Mouse (Mus musculus): ENCODE measurements around the gene Gmppb. TPM values are rescaled to one million over a fixed set of nuclear protein-coding genes. Genes with fewer than 3 reads are reported as not detected.
A peak's percentile ranks its signal among the peaks of the same experiment; 100 is the strongest.

Gene Gmppb
- polyA plus RNA-seq, 1 experiment from 2014 or later: 15.3 TPM

DNA sequence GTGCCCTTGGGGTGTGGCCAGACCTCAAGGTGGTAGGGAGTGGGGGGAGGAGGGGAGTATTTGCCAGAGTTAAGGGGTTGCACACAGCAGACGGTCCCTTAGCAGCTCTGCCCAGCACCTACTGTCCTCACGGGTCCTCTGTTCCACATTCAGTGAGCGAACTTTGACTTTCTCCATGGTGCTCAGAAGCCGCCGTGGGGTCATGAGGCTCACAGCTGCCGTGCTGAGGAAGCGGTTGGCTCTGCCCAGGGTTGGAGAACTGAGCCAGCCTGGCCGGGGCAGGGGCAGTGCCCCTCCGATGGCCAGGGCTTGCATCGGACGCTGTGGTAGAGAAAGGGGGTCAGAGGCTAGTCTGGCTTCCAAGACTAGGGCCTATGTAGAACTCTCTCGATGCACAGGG lies 14.3 kb downstream of the Gmppb start:
- Histone ChIP-seq H3K36me3 (replicated peaks) (peaks cover 100% of the 10 kb centered on the region), H3K27me3 (no peaks in the 10 kb centered on the region), H3K4me2 (no peak overlapping the region), H3K4me1 (replicated peaks) (peaks cover 33% of the 10 kb centered on the region), H3K9me3 (replicated peaks) (no peaks in the 10 kb centered on the region), H3K27ac (replicated peaks) (no peak overlapping the region), H3K9ac (no peak overlapping the region), H3K4me3 (replicated peaks) (no peak overlapping the region)
- WGBS (ENCODE audit: insufficient replicate concordance): 79% methylated on average over 12 of the region's 12 CpGs
- ATAC-seq (ENCODE audit: insufficient read depth): no peak

DNA sequence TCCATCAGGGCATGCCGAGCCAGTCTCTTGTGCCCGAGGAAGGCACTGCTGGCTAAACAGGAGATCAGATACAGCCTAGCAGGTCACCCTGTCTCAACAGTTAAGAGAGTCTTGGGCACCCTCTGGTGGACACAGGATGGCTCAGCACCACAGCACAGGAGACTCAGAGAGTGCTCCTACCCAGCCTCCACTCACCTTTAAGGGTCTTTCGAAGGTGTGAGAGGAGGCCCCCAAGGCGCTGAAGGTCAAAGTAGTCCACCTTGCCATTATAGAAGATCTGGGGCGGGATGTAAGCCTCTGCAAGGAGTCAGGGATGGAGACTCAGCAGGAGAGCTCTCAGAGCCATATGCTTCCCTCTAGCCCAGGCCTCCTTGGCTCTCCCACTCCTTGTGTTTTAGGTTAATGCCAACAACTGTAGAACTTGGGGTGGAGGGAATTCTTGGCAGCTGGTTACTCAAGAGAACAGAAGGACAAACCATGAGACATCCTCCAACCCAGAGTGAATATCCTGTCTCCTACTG lies 16.5 kb downstream of the Gmppb start:
- Histone ChIP-seq H3K4me1 (replicated peaks) (peaks cover 36% of the 10 kb centered on the region), H3K9me3 (replicated peaks) (no peaks in the 10 kb centered on the region), H3K27ac (replicated peaks) (0 out of 2 replicates have a peak overlapping the region, but pooled peaks have one; percentile 6), H3K4me2 (no peak overlapping the region), H3K4me3 (replicated peaks) (no peak overlapping the region), H3K36me3 (replicated peaks) (peaks cover 100% of the 10 kb centered on the region), H3K27me3 (no peaks in the 10 kb centered on the region), H3K9ac (no peak overlapping the region)
- peak; percentile 42; the same call in 1 of the 2 replicates for ATAC-seq (ENCODE audit: insufficient read depth)
- WGBS (ENCODE audit: insufficient replicate concordance): 40% methylated on average over 5 of the region's 5 CpGs

DNA sequence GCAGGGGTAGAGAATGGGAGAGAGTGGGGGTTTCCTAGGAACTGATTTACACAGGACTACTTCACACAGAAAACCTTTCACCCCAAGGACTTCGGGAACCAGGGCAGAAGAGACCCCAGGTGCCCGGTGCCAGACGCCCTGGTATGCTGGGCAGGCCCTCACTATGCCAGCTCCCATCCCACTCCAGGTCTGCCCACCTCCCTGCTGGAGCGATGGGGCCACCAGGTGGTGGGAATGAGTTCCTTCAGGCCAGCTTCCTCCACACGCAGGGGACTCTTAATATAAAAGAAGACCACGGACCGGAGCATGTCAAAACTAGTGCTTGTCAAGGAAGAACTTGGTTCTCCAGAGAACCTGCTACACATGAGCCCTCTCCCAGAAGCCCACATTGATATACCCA lies 18.2 kb downstream of the Gmppb start:
- no peak overlapping the region for H3K9ac ChIP-seq
- H3K27ac ChIP-seq (replicated peaks): no peak overlapping the region
- 87% methylated on average over 7 of the region's 7 CpGs for WGBS (ENCODE audit: insufficient replicate concordance)
- ATAC-seq (ENCODE audit: insufficient read depth): no peak
- H3K4me1 ChIP-seq (replicated peaks): peaks cover 35% of the 10 kb centered on the region
- no peak overlapping the region for H3K4me3 ChIP-seq (replicated peaks)
- H3K27me3 ChIP-seq: no peaks in the 10 kb centered on the region
- no peak overlapping the region for H3K4me2 ChIP-seq
- H3K36me3 ChIP-seq (replicated peaks): peaks cover 100% of the 10 kb centered on the region
- no peaks in the 10 kb centered on the region for H3K9me3 ChIP-seq (replicated peaks)

DNA sequence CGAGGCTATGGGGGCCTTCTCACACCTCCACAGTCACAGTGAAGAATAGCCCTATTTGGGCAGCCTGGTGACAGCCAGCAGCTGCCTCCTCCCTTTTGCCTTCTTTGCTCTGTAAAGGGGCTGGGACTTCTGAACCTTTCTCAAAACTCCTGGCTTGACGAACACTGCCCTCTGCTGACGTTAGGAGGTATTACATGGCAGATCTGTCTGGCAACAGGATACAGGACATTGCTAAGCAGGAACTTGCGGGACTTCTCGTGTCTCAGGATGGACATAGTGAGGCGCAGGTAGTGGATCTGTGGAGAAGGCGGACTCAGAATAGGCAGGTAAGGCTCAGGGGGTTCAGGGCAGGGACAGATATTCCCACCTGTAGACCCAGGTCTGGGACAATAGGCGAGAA lies 18.9 kb downstream of the Gmppb start:
- Histone ChIP-seq H3K9me3 (replicated peaks) (no peaks in the 10 kb centered on the region), H3K4me2 (no peak overlapping the region), H3K4me1 (replicated peaks) (peaks cover 34% of the 10 kb centered on the region), H3K4me3 (replicated peaks) (no peak overlapping the region), H3K9ac (no peak overlapping the region), H3K36me3 (replicated peaks) (peaks cover 99% of the 10 kb centered on the region), H3K27ac (replicated peaks) (peak overlapping the region; percentile 33; the same call in 1 of the 2 replicates), H3K27me3 (no peaks in the 10 kb centered on the region)
- 0 out of 2 replicates have a peak, but pooled peaks have one; percentile 30 for ATAC-seq (ENCODE audit: insufficient read depth)
- WGBS (ENCODE audit: insufficient replicate concordance): 26% methylated on average over 8 of the region's 8 CpGs

DNA sequence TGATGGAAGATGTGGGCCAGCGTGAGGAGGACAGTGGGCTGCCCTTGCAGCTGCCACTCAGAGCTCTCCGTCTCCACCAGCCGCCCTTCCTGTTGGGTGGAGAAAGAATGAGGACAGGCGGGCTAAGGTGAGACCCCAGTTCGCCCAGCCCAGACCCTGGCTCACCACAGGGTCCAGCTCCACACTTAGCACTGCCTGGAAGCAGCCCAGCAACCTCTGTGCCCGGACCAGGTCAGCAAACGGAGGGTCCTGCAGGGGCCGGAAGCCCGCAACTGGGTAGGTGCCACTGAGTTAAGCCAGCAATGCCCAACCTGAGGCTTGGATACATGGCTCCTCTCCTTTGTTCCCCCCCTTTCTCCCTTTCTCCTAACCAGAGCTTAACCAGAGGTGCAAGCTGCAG lies 20.0 kb downstream of the Gmppb start:
- Histone ChIP-seq H3K4me3 (replicated peaks) (no peak overlapping the region), H3K9ac (no peak overlapping the region), H3K36me3 (replicated peaks) (peaks cover 99% of the 10 kb centered on the region), H3K9me3 (replicated peaks) (no peaks in the 10 kb centered on the region), H3K4me1 (replicated peaks) (peaks cover 34% of the 10 kb centered on the region), H3K4me2 (no peak overlapping the region), H3K27me3 (no peaks in the 10 kb centered on the region), H3K27ac (replicated peaks) (0 out of 2 replicates have a peak overlapping the region, but pooled peaks have one; percentile 33)
- ATAC-seq (ENCODE audit: insufficient read depth): no peak
- WGBS (ENCODE audit: insufficient replicate concordance): 93% methylated on average over 9 of the region's 9 CpGs

DNA sequence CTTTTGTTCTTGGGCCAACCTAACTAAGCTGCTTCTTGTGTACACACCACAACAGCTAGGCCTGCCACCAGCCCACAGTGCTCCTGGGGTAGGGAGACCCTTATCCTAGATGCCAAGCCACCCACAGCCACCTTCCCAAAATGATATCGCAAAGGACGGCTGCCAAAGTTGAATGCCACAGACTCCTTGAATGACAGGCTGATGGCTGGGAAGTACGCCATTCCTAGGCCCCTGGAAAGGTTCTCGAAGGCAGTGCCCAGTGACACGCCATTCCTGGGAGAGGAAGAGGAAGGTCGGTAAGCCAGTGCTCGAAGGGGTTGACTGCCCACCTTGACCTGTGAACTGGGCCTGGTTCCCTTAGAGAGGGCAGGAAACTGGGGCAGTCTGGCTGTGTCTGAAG lies 20.5 kb downstream of the Gmppb start:
- Histone ChIP-seq H3K9ac (no peak overlapping the region), H3K36me3 (replicated peaks) (peaks cover 99% of the 10 kb centered on the region), H3K27me3 (no peaks in the 10 kb centered on the region), H3K27ac (replicated peaks) (no peak overlapping the region), H3K9me3 (replicated peaks) (no peaks in the 10 kb centered on the region), H3K4me2 (no peak overlapping the region), H3K4me1 (replicated peaks) (peaks cover 40% of the 10 kb centered on the region), H3K4me3 (replicated peaks) (no peak overlapping the region)
- no peak for ATAC-seq (ENCODE audit: insufficient read depth)
- 90% methylated on average over 7 of the region's 7 CpGs for WGBS (ENCODE audit: insufficient replicate concordance)

DNA sequence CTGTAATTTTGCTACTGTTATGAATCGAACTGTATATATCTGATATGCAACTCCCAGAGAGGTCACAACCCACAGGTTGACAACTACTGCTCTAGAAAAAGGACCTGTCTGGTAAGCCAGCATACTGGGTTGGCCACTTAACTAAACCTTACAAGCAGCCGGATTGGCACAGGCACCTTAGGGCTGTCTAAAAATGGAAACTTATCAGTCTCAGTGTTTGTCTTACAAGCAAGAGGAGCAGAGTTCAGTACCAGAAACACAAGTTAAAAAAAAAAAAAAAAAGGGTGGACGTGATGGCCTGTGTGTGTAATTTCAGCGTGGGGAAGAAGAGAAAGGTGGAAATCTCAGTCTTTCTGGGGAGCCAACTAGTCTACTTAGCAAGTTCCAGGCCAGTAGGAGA lies 22.8 kb downstream of the Gmppb start:
- H3K27me3 ChIP-seq: no peaks in the 10 kb centered on the region
- 69% methylated on average over 4 of the region's 4 CpGs for WGBS (ENCODE audit: insufficient replicate concordance)
- peaks cover 96% of the 10 kb centered on the region for H3K36me3 ChIP-seq (replicated peaks)
- no peak for ATAC-seq (ENCODE audit: insufficient read depth)
- no peak overlapping the region for H3K4me2 ChIP-seq
- peaks cover 54% of the 10 kb centered on the region for H3K4me1 ChIP-seq (replicated peaks)
- H3K9ac ChIP-seq: no peak overlapping the region
- H3K4me3 ChIP-seq (replicated peaks): no peak overlapping the region
- H3K9me3 ChIP-seq (replicated peaks): no peaks in the 10 kb centered on the region
- peak overlapping the region; percentile 11; the same call in 1 of the 2 replicates for H3K27ac ChIP-seq (replicated peaks)

DNA sequence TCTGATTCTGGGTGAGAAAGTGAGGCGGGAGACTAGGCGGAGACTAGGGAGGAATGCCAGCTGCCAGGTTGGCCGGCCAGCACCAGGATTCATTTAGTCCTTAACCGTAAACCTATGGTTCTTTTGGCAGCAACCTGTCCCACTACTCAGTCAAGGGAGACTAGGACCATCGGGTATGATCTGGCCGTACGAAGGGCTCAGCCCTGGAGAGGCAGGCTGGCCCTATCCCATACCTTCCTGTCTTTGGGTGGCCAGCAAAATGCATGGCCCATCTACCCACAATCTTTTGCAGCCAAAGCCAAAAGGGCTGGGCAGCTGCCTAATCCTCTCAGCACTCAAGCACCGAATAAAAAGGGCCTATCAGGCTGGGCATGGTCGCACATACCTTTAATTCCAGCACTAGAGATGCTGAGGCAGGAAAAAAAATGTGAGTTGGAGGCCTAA lies 23.5 kb downstream of the Gmppb start:
- Histone ChIP-seq H3K36me3 (replicated peaks) (peaks cover 96% of the 10 kb centered on the region), H3K4me2 (no peak overlapping the region), H3K4me1 (replicated peaks) (peaks cover 61% of the 10 kb centered on the region), H3K27ac (replicated peaks) (no peak overlapping the region), H3K4me3 (replicated peaks) (no peak overlapping the region), H3K9me3 (replicated peaks) (no peaks in the 10 kb centered on the region), H3K9ac (no peak overlapping the region), H3K27me3 (no peaks in the 10 kb centered on the region)
- no peak for ATAC-seq (ENCODE audit: insufficient read depth)
- WGBS (ENCODE audit: insufficient replicate concordance): 86% methylated on average over 9 of the region's 9 CpGs

DNA sequence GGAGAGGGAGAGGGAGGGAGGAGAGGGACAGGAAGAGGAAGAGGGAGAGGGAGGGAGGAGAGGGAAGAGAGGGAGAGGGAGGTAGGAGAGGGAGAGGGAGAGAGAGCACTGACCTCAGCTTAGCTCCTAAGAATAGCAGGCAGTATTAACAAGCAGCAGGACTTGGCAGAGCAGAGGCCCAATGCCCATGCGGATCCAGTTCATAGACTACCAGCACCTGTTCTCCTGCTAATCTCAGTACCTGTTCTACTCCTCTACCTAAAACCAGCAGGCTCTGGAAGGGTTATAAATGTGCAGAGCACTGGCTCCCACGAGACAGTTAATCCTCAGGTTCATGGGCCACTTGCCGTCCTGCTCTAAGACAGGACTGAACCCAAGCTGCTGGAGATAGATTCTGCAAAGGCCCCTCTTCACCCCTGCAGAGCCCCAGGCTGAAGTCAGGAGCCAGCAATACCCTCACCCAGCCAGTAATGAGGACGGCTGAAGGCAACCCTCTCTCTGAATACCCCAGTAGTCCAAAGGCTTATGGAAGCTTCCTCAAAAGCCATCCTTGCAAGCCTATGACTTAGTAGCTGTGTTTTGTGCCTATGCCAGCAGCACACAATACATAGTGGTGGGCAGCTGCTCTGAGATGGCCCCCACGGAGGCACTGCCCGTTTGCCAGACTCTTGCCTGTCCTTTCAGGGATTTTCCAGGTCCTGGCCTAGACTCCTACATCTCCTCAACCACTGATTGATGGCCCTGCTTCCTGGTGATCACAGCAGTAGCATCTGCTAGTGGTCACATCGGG lies 24.3 kb downstream of the Gmppb start:
- no peak for ATAC-seq (ENCODE audit: insufficient read depth)
- H3K4me1 ChIP-seq (replicated peaks): peaks cover 61% of the 10 kb centered on the region
- H3K36me3 ChIP-seq (replicated peaks): peaks cover 92% of the 10 kb centered on the region
- no peaks in the 10 kb centered on the region for H3K9me3 ChIP-seq (replicated peaks)
- H3K27ac ChIP-seq (replicated peaks): peak overlapping the region; percentile 24; the same call in 1 of the 2 replicates
- no peaks in the 10 kb centered on the region for H3K27me3 ChIP-seq
- H3K4me3 ChIP-seq (replicated peaks): no peak overlapping the region
- WGBS (ENCODE audit: insufficient replicate concordance): 79% methylated on average over 7 of the region's 7 CpGs
- no peak overlapping the region; the same call in 1 of the 2 replicates for H3K9ac ChIP-seq
- H3K4me2 ChIP-seq: no peak overlapping the region

DNA sequence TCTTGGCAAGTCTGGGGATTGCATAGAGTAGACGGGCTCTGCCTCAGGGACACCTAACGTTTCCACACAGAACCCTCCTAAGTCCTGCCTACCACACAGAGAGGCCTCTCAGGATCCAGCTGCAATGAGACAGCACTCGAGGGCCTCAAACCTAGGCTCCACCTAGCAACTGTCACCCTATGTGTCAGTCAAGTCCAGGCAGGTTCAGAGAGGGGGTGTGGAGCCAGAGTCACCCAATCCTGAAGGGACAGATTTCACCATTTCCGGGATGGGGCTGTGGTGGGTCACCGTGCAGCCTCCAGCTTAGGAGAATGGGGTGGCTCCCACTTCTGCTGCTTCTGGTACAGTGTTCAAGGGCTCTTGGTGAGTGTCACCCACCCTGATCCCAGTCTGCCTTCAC lies 31.1 kb downstream of the Gmppb start, which contains the start of gene Mst1:
TSS of gene Mst1 (plus strand) at position 269 of the 400 bp plus-strand sequence.
- Histone ChIP-seq H3K4me3 (replicated peaks) (peak within 1 kb of the TSS; percentile 70), H3K9me3 (replicated peaks) (no peaks in the 10 kb centered on the region), H3K4me1 (replicated peaks) (peaks cover 86% of the 10 kb centered on the region), H3K36me3 (replicated peaks) (peaks cover 65% of the 10 kb centered on the region), H3K27ac (replicated peaks) (peak within 1 kb of the TSS; percentile 99), H3K4me2 (peak within 1 kb of the TSS; percentile 85), H3K27me3 (peaks cover 3% of the 10 kb centered on the region; the same call in 1 of the 2 replicates), H3K9ac (peak within 1 kb of the TSS; percentile 89)
- peak; percentile 88 for ATAC-seq (ENCODE audit: insufficient read depth)
- WGBS (ENCODE audit: insufficient replicate concordance): 11% methylated on average over 5 of the region's 5 CpGs

DNA sequence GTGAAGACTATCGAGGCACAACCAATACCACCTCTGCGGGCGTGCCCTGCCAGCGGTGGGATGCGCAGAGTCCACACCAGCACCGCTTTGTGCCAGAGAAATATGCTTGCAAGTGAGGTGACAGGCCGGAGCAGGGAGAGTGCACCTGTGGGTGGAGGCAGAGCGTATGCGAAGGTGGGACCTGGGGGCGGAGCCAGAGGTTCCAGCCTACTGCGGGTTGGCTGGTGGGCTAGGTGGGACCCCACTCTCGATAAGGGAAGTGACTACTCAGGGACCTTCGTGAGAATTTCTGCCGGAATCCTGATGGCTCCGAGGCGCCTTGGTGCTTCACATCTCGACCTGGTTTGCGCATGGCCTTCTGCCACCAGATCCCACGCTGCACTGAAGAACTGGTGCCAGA lies 33.5 kb downstream of the Gmppb start:
- Histone ChIP-seq H3K36me3 (replicated peaks) (peaks cover 65% of the 10 kb centered on the region), H3K27ac (replicated peaks) (peak overlapping the region; percentile 99)
- WGBS (ENCODE audit: insufficient replicate concordance): 13% methylated on average over 19 of the region's 19 CpGs

More for the DNA sequence above, 33.5 kb downstream of the Gmppb start:
- Histone ChIP-seq H3K27me3 (peaks cover 3% of the 10 kb centered on the region; the same call in 1 of the 2 replicates), H3K4me3 (replicated peaks) (peak overlapping the region; percentile 44), H3K4me2 (peak overlapping the region; percentile 85), H3K4me1 (replicated peaks) (peaks cover 91% of the 10 kb centered on the region), H3K9me3 (replicated peaks) (no peaks in the 10 kb centered on the region), H3K9ac (peak overlapping the region; percentile 89)
- ATAC-seq (ENCODE audit: insufficient read depth): no peak

Measured in liver, embryonic 15.5 days (tissue).